Mouse (Mus musculus) spleen, adult 2 months (tissue): ENCODE measurements around the gene Zfp618. TPM values are rescaled to one million over a fixed set of nuclear protein-coding genes. Genes with fewer than 3 reads are reported as not detected.

ENCODE experiments used
- DNase-seq, 2 experiments: peaks; one replicate each; pipeline versions ENCODE4 v3.0.0 to v3.0.0-alpha.2; 2012 to 2021; ENCODE audit warnings: low spot score in 2 of 2, low read depth in 1 of 2
- H3K27ac ChIP-seq: fragments of 200-500 bp; 2 replicates; pipeline ENCODE4 v1.5.1; 2012; ENCODE audit warnings: low read length, inconsistent platforms; ENCODE audit not compliant: insufficient read depth
- H3K27me3 ChIP-seq: fragments of 200-500 bp; 2 replicates; pipeline ENCODE4 v1.6.1; 2012; ENCODE audit warnings: mild to moderate bottlenecking, moderate library complexity, low read length, inconsistent platforms; ENCODE audit not compliant: control insufficient read depth, insufficient read depth
- H3K36me3 ChIP-seq: fragments of 200-500 bp; 2 replicates; pipeline ENCODE4 v1.6.1; 2012; ENCODE audit warnings: mild to moderate bottlenecking, low read length, inconsistent platforms; ENCODE audit not compliant: control insufficient read depth, insufficient read depth
- H3K4me1 ChIP-seq: fragments of 200-500 bp; 2 replicates; pipeline ENCODE4 v1.6.1; 2011; ENCODE audit warnings: inconsistent platforms; ENCODE audit not compliant: control insufficient read depth, insufficient read depth, insufficient read length
- H3K4me3 ChIP-seq: fragments of 200-500 bp; 2 replicates; pipeline ENCODE4 v1.5.1; 2011; ENCODE audit warnings: mild to moderate bottlenecking, inconsistent platforms; ENCODE audit not compliant: insufficient read depth, insufficient read length; ENCODE audit errors: extremely low read depth
- CTCF ChIP-seq: fragments of 200-500 bp; IDR thresholded peaks from 2 replicates; pipeline ENCODE4 v1.5.1; 2011; ENCODE audit warnings: mild to moderate bottlenecking, inconsistent platforms; ENCODE audit not compliant: insufficient read depth, insufficient read length, insufficient replicate concordance; ENCODE audit errors: extremely low read depth
- POLR2A ChIP-seq: fragments of 200-500 bp; IDR thresholded peaks from 2 replicates; pipeline ENCODE4 v1.6.1; 2011; ENCODE audit warnings: low read depth, low read length, inconsistent platforms
- WGBS: fragments of 180-500 bp; shearing (Covaris S2); methylation state at CpG from one replicate; pipeline ENCODE4 v1.1.7; 2018; 5-methylcytosine and 5-hydroxymethylcytosine counted together
- polyA plus RNA-seq: library from polyadenylated mRNA; depleted of rRNA; stranded (reverse); fragments of >200 nt; gene quantifications from 2 replicates; pipeline ENCODE4 v1.2.3, GENCODE M21; 2012

Zfp618 gene
- polyA plus RNA-seq, 1 experiment = 1.4 TPM

DNA sequence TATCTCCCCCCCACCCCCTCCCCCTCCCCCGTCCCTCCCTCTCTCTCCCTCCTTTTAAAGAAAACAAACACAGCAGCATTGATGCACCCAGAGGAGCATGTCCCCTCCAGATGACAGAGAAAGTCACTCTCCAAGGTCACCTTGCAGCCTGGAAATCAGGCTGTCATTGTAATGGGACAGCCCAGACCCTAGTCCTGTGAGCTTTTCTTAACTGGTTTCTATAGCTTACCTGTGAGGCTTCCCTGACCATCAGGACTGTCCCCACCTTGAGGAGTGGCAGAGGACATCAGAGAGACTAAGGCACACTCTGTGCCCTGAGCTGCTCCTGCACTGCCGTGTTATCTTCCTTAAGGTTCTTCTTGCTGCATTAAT, 87.3 kb downstream of the Zfp618 start:
- no peak overlapping the region for H3K4me3 ChIP-seq
- WGBS = 72% methylated on average over 2 of the region's 2 CpGs
- TF ChIP-seq POLR2A = no peak
- TF ChIP-seq CTCF = no peak
- H3K27ac ChIP-seq = no peak overlapping the region
- H3K27me3 ChIP-seq = no peaks in the 10 kb centered on the region
- H3K4me1 ChIP-seq = peaks cover 2% of the 10 kb centered on the region; the same call in 1 of the 2 replicates
- no peaks in the 10 kb centered on the region for H3K36me3 ChIP-seq
- no peak for DNase-seq

DNA sequence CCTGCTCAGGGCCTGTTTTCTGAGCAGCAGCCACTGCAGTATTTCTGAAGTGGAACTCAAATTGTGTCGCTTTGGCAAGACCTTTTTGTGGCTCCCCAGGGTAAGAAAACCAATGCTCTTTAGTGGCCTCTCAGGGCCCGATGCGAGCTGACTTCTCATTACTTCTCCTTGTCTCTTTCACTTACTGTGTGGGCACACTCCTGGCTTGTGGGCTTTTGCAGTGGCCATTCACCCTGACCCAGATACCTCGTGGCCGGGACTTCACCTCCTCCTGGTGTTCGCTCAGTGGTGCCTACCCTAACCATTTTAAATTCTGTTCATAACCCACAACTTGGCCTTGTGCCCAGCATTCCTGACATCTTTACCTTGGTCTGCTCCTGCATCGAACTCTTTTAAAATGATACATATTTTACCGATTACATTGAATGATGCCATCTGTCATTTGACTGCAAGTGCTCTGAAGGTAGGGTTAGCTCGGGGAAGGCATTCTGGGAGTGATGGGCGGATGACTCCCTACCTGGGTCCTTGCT, 89.9 kb downstream of the Zfp618 start:
- no peaks in the 10 kb centered on the region for H3K27me3 ChIP-seq
- no peak for DNase-seq
- peaks cover 2% of the 10 kb centered on the region; the same call in 1 of the 2 replicates for H3K4me1 ChIP-seq
- 85% methylated on average over 10 of the region's 10 CpGs for WGBS
- no peaks in the 10 kb centered on the region for H3K36me3 ChIP-seq
- no peak overlapping the region for H3K27ac ChIP-seq
- TF ChIP-seq CTCF (no peak), POLR2A (no peak)
- no peak overlapping the region for H3K4me3 ChIP-seq

DNA sequence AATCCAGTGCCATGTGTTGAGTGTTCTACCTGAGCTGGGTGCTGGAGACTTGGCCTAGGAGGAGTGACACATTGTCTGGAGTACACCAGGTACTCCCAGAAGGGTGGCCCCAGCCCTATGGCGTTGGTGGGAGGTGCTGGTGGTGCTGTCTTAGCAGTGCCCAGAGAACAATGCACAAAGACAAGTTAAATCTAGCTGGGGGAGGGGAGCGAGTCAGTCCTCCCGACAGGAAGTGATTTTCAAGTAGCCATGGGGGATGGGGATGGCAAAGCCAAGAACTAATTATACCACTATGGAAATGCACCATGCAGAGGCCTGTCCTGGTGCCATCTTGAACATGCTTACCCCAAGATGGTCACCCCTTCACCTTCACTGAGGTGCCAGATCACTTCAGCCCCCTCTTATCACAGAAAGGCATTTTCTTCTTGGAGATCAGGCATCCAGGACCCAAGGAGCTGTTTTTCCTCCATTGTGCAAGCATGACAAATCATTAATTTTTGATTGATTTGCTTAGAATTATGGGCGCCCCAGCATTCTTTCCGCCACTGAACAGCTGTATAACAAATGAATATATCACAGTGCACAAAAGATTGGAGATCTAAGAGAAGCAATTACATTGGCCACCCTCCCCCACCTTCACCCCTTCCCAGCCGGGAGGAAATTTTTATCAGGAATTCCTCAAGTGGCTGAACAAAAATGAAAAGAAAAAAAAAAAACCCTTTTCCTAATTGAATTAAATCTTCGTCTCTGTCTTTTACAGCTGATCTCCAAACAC, 91.5 kb downstream of the Zfp618 start:
- no peaks in the 10 kb centered on the region for H3K27me3 ChIP-seq
- DNase-seq = peak in 1 of 2 experiments; percentile 1
- TF ChIP-seq POLR2A (no peak), CTCF (no peak)
- peaks cover 2% of the 10 kb centered on the region; the same call in 1 of the 2 replicates for H3K4me1 ChIP-seq
- no peak overlapping the region for H3K27ac ChIP-seq
- no peak overlapping the region for H3K4me3 ChIP-seq
- H3K36me3 ChIP-seq = no peaks in the 10 kb centered on the region
- WGBS = 76% methylated on average over 7 of the region's 7 CpGs

DNA sequence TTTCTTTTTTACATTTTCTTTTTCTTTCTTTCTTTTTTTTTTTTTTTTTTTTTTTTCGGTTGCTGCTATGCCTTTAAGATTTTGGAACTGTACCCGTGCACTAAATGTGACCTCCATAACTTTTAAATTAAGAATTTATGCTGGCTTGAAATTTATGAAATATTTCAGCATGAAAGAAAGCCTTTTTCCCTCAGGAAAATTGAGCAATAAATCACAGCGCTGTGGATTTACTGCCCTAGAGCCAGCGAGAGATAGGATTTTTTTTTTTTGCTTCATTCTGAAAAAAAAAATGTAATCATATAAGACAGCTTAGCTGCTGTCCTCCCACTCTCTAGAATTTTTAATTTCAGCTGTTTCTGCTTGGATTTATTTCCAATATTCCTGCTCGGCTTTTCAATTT, 92.2 kb downstream of the Zfp618 start:
- Histone ChIP-seq H3K4me3 (no peak overlapping the region), H3K27me3 (no peaks in the 10 kb centered on the region), H3K27ac (no peak overlapping the region), H3K36me3 (no peaks in the 10 kb centered on the region), H3K4me1 (no peaks in the 10 kb centered on the region; the same call in 1 of the 2 replicates)
- no peak for TF ChIP-seq POLR2A
- TF ChIP-seq CTCF = no peak
- 86% methylated on average over 5 of the region's 5 CpGs for WGBS
- DNase-seq = no peak

DNA sequence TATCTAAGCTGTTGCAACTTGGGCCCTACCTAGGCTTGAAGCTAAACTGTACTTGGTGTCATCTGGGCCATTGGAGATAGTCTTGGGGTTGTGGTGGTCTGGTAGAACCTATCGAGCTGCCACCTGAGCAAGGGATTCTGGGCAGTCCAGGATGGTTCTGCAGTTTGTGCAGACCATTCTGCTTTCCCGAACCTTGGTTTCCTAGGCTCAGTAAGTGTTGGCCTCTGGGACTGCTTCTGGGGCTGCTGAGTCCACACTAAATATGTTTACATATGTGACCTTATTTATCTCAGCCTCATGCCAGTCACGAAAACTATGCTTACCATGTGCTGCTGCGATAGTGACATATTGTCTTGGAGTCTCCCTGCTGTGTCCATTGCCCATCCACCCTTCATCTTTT, 93.3 kb downstream of the Zfp618 start:
- H3K27ac ChIP-seq = no peak overlapping the region
- peak in 1 of 2 experiments; percentile 0 for DNase-seq
- no peaks in the 10 kb centered on the region for H3K27me3 ChIP-seq
- no peaks in the 10 kb centered on the region; the same call in 1 of the 2 replicates for H3K4me1 ChIP-seq
- TF ChIP-seq CTCF (no peak), POLR2A (no peak)
- H3K4me3 ChIP-seq = no peak overlapping the region
- 92% methylated on average over 4 of the region's 4 CpGs for WGBS
- H3K36me3 ChIP-seq = no peaks in the 10 kb centered on the region

DNA sequence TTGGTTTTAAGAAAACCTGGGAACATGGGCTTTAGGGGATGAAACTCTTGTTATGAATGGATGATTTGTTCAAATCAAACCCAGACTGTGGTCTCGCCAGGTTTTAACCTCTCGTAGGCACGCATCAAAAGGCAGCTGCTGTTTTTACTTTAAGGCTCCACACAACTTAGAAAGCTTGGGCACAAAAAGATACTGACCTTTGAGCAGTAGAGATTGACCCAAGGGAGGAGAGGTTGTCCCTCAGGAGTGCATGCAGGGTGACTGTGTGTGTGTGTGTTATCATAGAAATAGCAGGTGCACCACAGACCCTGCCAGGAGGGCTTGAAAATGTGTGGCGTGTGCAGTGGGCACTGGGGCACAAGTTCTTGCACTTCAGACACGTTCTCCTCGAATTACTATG, 95.0 kb downstream of the Zfp618 start:
- H3K4me1 ChIP-seq = no peaks in the 10 kb centered on the region; the same call in 1 of the 2 replicates
- no peak overlapping the region for H3K4me3 ChIP-seq
- H3K36me3 ChIP-seq = no peaks in the 10 kb centered on the region
- TF ChIP-seq CTCF = no peak
- no peak for TF ChIP-seq POLR2A
- no peaks in the 10 kb centered on the region for H3K27me3 ChIP-seq
- no peak overlapping the region for H3K27ac ChIP-seq
- DNase-seq = no peak
- 84% methylated on average over 6 of the region's 6 CpGs for WGBS

DNA sequence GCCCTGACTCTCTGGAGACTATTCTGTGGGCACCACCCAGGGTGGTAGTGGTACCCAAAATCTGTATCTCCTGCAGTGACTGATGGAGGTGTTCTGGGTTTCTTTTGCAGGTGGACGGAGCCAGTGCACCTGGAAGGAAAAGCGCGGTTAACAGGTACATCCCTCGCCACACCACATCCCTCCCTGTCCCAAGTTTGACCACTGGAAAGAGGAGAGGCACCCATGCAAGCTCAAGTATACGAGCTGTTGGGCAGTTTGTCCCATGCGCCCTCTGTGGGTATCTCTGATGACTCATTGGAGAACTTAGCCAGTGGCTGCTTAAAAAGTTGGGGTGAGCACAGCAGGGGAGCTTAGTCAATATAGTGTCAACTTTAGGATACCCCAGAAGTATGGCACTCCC, 96.0 kb downstream of the Zfp618 start:
- H3K4me1 ChIP-seq = no peaks in the 10 kb centered on the region; the same call in 1 of the 2 replicates
- H3K27ac ChIP-seq = no peak overlapping the region
- 86% methylated on average over 6 of the region's 6 CpGs for WGBS
- TF ChIP-seq CTCF (no peak), POLR2A (no peak)
- DNase-seq = peak in 1 of 2 experiments; percentile 0
- H3K36me3 ChIP-seq = no peaks in the 10 kb centered on the region
- H3K27me3 ChIP-seq = no peaks in the 10 kb centered on the region
- H3K4me3 ChIP-seq = no peak overlapping the region
